Mouse (Mus musculus): Measurements from ENCODE around the gene Slfn9. TPM values are rescaled to one million over a fixed set of nuclear protein-coding genes. Genes with fewer than 3 reads are reported as not detected.

Slfn9 gene
- total RNA-seq (2023): 10 to 100 TPM; 19.5 to 25.4 TPM

DNA sequence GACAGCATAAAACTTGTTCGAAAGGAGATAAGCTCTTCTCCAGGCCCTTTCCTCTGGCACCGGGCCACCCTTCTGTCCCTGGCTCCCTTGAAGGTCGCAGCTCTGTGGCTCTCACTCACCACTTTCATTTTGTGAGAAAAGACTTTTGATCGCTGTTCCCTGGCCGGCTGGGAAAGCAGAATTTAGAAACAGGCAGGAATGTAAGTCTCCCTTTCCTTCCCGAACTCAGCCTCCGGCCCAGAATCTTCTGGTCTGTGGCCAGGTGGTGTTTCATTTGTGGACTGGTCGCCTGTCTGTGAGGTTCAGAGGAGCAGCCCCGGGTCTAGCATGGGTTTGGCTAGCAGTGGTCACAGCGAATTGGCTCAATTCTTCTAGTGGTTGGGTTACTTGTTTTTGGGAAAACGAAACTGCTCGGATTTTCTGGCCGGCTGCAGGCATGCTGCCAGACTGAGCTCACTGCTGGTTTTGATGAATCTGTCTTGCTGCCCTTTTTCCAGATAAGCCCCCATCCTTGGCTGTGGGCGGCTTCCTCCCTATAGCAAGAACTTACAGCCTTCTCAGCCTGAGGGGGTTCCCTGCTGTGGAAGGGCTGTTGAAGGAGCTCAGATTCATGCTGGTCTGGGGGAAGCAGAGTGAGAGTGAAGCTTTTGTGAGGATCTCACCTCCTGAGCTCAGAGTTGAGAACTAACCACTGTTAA, at the start of gene Slfn9:
Gene Slfn9, minus strand, starts transcription at position 362 of the 698 bp plus-strand sequence.

GRCm38 (mm10) chr11:83020621-83021020, 29.0 kb upstream of the Slfn9 start, which contains the start of gene Slfn8:
TSS of gene Slfn8 (minus strand) at chr11:83020810.

GRCm38 (mm10) chr11:82950736-82951481, 40.7 kb downstream of the Slfn9 start, which contains the start of gene Slfn5:
TSS of gene Slfn5 (plus strand) at chr11:82951349.

Other genes starting within 250 kb of the Slfn9 start
- not detected for gene Cct6b, start 227.5 kb downstream of the Slfn9 start, total RNA-seq (2023)
- gene Zfp830, start 227.5 kb downstream of the Slfn9 start, total RNA-seq (2023): 10 to 100 TPM; 24.6 to 25.1 TPM
- gene Lig3, start 210.7 kb downstream of the Slfn9 start, total RNA-seq (2023): 10 to 100 TPM; 21.9 to 23.8 TPM
- 10 to 100 TPM; 23.6 to 28.6 TPM for gene Rffl, start 120.6 kb downstream of the Slfn9 start, total RNA-seq (2023)
- gene Rad51d, start 101.2 kb downstream of the Slfn9 start, total RNA-seq (2023): 10 to 100 TPM; 10.4 to 12.5 TPM
- not detected for gene Fndc8, start 99.7 kb downstream of the Slfn9 start, total RNA-seq (2023)
- gene Nle1, start 83.4 kb downstream of the Slfn9 start, total RNA-seq (2023): 10 to 100 TPM; 18.0 to 21.9 TPM
- not detected for gene Unc45b, start 81.3 kb downstream of the Slfn9 start, total RNA-seq (2023)
- gene Slfn5, start 40.5 kb downstream of the Slfn9 start, total RNA-seq (2023): 100 to 1,000 TPM; 129 to 144 TPM
- gene Slfn8, start 29.0 kb upstream of the Slfn9 start, total RNA-seq (2023): 10 to 100 TPM; 36.2 to 41.8 TPM
- 100 to 1,000 TPM; 246 to 268 TPM for gene Slfn2, start 73.3 kb upstream of the Slfn9 start, total RNA-seq (2023)
- 10 to 100 TPM; 36.6 to 49.4 TPM for gene Slfn1, start 125.0 kb upstream of the Slfn9 start, total RNA-seq (2023)
- 10 to 100 TPM; 13.0 to 17.7 TPM for gene Slfn4, start 183.4 kb upstream of the Slfn9 start, total RNA-seq (2023)
- 1 to 10 TPM; 5.0 to 6.3 TPM for gene Slfn3, start 199.5 kb upstream of the Slfn9 start, total RNA-seq (2023)